Mouse (Mus musculus): ENCODE results near the gene Rai2. TPM values are rescaled to one million over a fixed set of nuclear protein-coding genes. Genes with fewer than 3 reads are reported as not detected.

Rai2 gene
- 1.6 TPM for polyA plus RNA-seq (2015; fragmentation: Illumina TruSeq; extraction: RNeasy Lipid Tissue Mini Kit (QIAGEN cat#74804); ENCODE audit: insufficient read depth, low replicate concordance)

GRCm38 (mm10) chrX:161716865-161717763 lies at the start of gene Rai2:
Gene Rai2, plus strand, starts transcription at chrX:161717069.

